Mouse (Mus musculus) heart, embryonic 10.5 days (tissue): ENCODE results near the gene Fkbp3. TPM values are rescaled to one million over a fixed set of nuclear protein-coding genes. Genes with fewer than 3 reads are reported as not detected.
"Not testable (repeated sequence)": the region's sequence is repeated elsewhere in the genome, so short reads cannot be mapped to it uniquely, and the experiment has no call there.

Source experiments
- DNase-seq: peaks from one replicate; pipeline ENCODE4 v3.0.0-alpha.2; 2017; ENCODE audit warnings: low spot score
- H3K27ac ChIP-seq: fragments of 300-500 bp; sonication (generic); 2 replicates; pipeline ENCODE4 v1.5.1; 2016; ENCODE audit warnings: mild to moderate bottlenecking
- H3K27me3 ChIP-seq: fragments of 300-500 bp; sonication (generic); 2 replicates; pipeline ENCODE4 v1.6.1; 2016; ENCODE audit warnings: mild to moderate bottlenecking; ENCODE audit not compliant: poor library complexity, insufficient read depth, severe bottlenecking
- H3K36me3 ChIP-seq: fragments of 300-500 bp; sonication (generic); 2 replicates; pipeline ENCODE4 v1.6.1; 2016; ENCODE audit warnings: mild to moderate bottlenecking, moderate library complexity
- H3K4me1 ChIP-seq: fragments of 300-500 bp; sonication (generic); 2 replicates; pipeline ENCODE4 v1.6.1; 2016; ENCODE audit warnings: mild to moderate bottlenecking
- H3K4me3 ChIP-seq: fragments of 300-500 bp; sonication (generic); 2 replicates; pipeline ENCODE4 v1.5.1; 2016; ENCODE audit warnings: mild to moderate bottlenecking, moderate library complexity
- H3K9me3 ChIP-seq: fragments of 300-500 bp; sonication (generic); 2 replicates; pipeline ENCODE4 v1.6.1; 2016; ENCODE audit warnings: mild to moderate bottlenecking, moderate library complexity
- WGBS: fragments of 180-500 bp; shearing (Covaris S2); methylation state at CpG from one replicate; pipeline ENCODE4 v1.1.7; 2016; 5-methylcytosine and 5-hydroxymethylcytosine counted together
- polyA plus RNA-seq: library from polyadenylated mRNA; unstranded; fragments of >200 nt; fragmentation: Nextera tagmentation; extraction: Ambion mirVana; gene quantifications from 2 replicates; pipeline ENCODE4 v1.2.1, GENCODE M21; 2016

The Fkbp3 gene
- 541 and 623 TPM in 2 replicates for polyA plus RNA-seq

DNA sequence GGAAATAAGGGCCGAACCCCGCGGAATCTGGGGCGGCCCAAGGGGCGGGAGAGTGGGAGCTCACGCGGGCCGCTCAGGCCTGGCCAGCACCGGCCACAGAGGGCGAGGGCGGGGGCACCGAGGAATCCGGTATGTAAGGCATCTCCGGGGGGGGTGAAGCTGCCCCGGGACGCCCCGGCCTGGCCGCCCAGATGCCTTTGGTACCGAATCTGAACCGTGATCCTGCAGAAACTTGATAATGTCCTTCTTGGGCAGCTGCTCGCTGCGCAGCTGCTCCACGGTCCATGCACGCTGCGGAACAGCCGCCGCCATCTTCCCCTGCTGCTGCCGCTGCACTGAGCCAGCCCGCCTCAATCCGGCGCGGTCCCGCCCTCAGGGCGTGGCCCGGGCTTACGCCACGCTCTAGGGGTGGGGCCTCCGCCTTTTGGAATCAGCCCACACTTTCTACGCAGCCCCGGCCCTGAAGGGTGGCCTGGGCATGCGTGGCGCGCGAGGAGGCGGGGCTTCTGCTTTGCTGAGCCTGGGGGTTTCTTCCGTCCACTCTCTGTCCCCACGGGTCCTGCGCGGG is at the start of gene Fkbp3:
Gene Fkbp3, minus strand, starts transcription at position 397 of the 568 bp plus-strand sequence.
- peak; percentile 98 for DNase-seq
- WGBS, result under 1% methylated on average over 49 of the region's 49 CpGs
- no peaks in the 10 kb centered on the region for H3K27me3 ChIP-seq

DNA sequence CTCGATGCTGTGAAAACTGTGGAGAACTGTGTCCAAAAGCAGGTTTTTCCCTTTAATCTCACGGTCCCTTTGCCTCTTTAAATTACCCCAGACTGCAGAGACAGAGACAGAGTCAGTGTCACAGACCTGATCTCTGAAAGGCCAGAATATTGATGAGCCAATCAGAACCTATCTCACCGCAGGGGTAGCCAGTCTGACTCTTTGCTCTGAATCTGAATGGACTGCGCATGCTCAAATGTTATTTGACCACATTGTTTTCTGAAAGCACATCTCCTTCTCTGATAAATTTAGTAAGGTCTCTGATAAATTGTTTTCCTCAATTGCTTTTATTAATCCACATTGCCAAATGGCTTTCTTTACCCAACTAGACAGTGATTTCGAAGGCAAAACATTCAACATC is 45.6 kb upstream of the Fkbp3 start:
- 89% methylated on average over 5 of the region's 5 CpGs for WGBS
- DNase-seq, result no peak
- no peaks in the 10 kb centered on the region for H3K9me3 ChIP-seq
- H3K4me3 ChIP-seq, result no peak overlapping the region
- H3K27ac ChIP-seq, result no peak overlapping the region
- no peaks in the 10 kb centered on the region for H3K27me3 ChIP-seq
- H3K36me3 ChIP-seq, result peaks cover 81% of the 10 kb centered on the region
- H3K4me1 ChIP-seq, result no peaks in the 10 kb centered on the region

More for the DNA sequence above, at the start of gene Fkbp3:
- Histone ChIP-seq H3K4me1 (peaks cover 20% of the 10 kb centered on the region), H3K9me3 (no peaks in the 10 kb centered on the region), H3K36me3 (peaks cover 20% of the 10 kb centered on the region), H3K27ac (peak within 1 kb of the TSS; percentile 99), H3K4me3 (peak within 1 kb of the TSS; percentile 90)

DNA sequence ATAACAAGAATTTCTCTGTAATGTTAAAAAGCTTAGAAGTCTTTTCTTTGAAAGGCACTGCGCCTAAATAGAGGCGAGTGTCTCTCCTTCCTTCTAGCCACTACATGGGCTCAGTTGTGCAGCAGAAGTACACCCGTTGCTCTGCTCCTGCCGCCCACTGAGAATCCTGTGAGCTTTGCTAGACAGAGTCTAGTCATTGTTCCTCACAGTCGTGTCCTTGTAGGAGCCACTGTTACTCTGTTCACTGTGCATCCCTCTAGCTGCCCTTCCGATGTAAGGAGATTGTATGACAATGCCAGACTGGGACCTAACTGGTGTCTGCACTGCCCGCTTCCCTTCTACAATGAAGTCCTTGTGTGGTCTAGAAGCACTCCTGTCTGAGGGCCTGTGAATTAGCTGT is 45.2 kb upstream of the Fkbp3 start:
- 90% methylated on average over 7 of the region's 7 CpGs for WGBS
- Histone ChIP-seq H3K36me3 (peaks cover 79% of the 10 kb centered on the region), H3K4me3 (no peak overlapping the region), H3K27ac (no peak overlapping the region), H3K27me3 (no peaks in the 10 kb centered on the region), H3K9me3 (no peaks in the 10 kb centered on the region), H3K4me1 (no peaks in the 10 kb centered on the region)
- no peak for DNase-seq

DNA sequence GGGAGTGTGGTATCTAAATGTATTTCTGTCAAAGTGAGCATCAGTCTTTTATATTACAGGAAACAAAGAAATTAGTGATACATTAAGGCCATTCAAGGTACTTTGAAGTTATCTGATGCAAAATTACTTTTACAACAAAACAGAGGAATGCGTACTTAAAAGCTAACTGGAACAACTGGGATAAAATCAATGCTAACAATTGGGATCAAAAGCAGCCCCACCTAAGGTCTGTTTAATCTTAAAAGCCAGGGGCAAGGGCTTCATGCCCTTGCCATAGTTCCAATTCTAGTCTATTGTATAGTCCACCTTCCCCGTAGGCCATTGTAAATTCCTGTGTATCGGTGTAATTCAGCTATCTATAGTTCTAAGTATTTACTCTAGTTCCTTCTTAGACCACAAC is 41.2 kb upstream of the Fkbp3 start:
- WGBS, result 88% methylated on average over 3 of the region's 3 CpGs
- not testable (repeated sequence) for DNase-seq, H3K27ac ChIP-seq, H3K4me1 ChIP-seq, H3K9me3 ChIP-seq, H3K27me3 ChIP-seq, H3K4me3 ChIP-seq
- H3K36me3 ChIP-seq, result peaks cover 73% of the 10 kb centered on the region

DNA sequence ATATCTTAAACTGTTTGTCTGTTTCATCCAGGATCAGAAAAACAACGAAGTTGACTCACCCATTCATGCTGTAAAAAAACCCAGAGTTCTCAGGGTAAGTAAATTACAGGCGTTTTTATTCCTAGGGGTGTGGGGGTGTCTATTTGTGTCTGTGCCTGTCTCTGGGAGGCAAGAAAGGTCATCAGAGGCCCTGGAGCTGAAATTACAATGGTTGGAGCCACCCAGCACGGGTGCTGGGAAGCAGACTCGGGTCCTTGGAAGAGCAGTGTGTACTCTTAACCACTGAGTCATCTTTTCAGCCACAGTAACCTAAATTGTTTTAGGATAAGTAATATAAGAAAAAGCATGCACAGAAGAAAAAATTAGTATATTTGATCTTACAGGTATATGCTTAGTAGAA is 40.1 kb upstream of the Fkbp3 start:
- Histone ChIP-seq H3K9me3 (no peaks in the 10 kb centered on the region), H3K36me3 (peaks cover 65% of the 10 kb centered on the region), H3K4me3 (no peak overlapping the region), H3K4me1 (no peaks in the 10 kb centered on the region), H3K27me3 (no peaks in the 10 kb centered on the region), H3K27ac (no peak overlapping the region)
- WGBS, result 79% methylated on average over 4 of the region's 4 CpGs
- DNase-seq, result no peak

DNA sequence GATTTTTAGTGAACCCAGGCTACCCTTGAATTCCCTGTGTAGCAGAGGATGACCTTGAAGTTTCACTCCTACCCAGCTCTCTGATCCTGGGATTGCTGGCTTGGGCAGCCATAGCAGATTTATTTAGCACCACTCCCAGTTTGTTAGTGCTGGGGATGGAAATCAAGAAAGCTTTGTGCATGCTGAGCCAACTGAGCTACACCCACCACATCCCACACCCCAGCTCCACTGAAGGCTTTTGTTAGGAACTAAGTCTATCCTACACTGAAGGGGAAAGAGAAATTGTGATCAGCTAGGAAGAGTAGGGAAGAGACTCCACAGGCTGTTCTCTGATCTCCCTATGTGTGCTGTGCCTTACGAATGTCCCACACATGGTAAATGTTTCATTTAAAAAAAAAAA is 39.0 kb upstream of the Fkbp3 start:
- no peaks in the 10 kb centered on the region for H3K4me1 ChIP-seq
- 86% methylated on average over 1 of the region's 1 CpGs for WGBS
- no peaks in the 10 kb centered on the region for H3K9me3 ChIP-seq
- no peak overlapping the region for H3K27ac ChIP-seq
- peaks cover 61% of the 10 kb centered on the region for H3K36me3 ChIP-seq
- H3K4me3 ChIP-seq, result no peak overlapping the region
- no peaks in the 10 kb centered on the region for H3K27me3 ChIP-seq
- no peak for DNase-seq

DNA sequence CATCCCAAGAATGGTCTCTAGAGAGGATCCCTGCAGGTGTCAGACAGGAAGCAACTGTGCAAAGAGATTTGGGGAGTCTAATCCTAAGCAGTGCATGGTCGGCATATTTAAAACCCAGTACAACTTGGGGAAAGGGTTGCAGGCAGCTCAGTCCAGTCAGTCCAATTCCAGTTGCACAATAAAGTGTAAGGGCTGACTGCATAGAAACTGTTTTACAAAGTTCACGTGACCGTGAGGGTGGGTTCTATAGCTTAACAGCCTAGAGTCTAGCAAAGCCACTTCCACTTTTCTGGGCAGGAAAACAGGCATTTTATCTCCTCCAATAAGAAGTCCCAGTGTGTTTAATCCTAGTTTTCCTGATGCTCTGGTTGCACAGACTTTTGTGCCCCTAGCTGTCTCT is 37.7 kb upstream of the Fkbp3 start:
- Histone ChIP-seq H3K27ac (no peak overlapping the region), H3K36me3 (peaks cover 60% of the 10 kb centered on the region), H3K4me3 (no peak overlapping the region), H3K27me3 (no peaks in the 10 kb centered on the region), H3K9me3 (no peaks in the 10 kb centered on the region), H3K4me1 (no peaks in the 10 kb centered on the region)
- WGBS, result 90% methylated on average over 3 of the region's 3 CpGs
- no peak for DNase-seq

DNA sequence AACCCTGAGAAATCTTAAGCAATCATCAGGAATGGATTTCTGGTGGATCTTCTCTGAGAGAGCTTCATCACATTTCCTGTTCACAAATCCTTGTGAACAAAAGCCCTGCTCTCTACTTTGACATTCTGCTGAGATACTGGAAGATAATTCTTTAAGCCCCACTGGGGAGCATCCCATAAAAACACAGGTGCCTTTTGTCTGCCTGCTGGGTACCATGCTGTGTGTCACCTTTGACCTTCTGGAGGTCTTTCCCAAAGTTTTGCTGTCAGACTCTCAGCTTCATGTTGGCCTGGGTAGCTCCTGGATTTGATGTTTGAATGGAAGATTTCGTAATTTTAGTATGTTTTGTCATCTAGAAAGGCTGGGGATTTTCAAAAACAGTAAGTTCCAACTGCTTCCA is 34.9 kb upstream of the Fkbp3 start:
- 89% methylated on average over 1 of the region's 1 CpGs for WGBS
- H3K4me1 ChIP-seq, result no peaks in the 10 kb centered on the region
- H3K9me3 ChIP-seq, result no peaks in the 10 kb centered on the region
- no peak overlapping the region for H3K4me3 ChIP-seq
- no peak overlapping the region for H3K27ac ChIP-seq
- H3K27me3 ChIP-seq, result no peaks in the 10 kb centered on the region
- peaks cover 59% of the 10 kb centered on the region for H3K36me3 ChIP-seq
- no peak for DNase-seq

DNA sequence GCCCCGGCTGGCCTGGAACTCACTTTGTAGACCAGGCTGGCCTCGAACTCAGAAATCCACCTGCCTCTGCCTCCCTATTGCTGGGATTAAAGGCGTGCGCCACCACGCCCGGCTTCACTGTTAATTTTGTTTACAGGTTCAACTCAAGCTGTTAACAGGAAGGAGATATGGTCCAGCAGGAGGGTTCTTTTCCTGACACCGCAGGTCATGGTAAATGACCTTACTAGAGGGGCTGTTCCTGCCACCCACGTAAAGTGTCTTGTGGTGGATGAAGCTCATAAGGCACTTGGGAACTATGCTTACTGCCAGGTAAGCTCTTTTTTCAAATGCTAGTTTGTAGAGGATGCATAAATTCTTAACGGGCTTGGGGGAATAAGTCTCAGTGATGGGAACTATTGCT is 3.1 kb upstream of the Fkbp3 start:
- H3K9me3 ChIP-seq, result no peaks in the 10 kb centered on the region
- 71% methylated on average over 9 of the region's 9 CpGs for WGBS
- no peak for DNase-seq
- no peak overlapping the region for H3K27ac ChIP-seq
- no peaks in the 10 kb centered on the region for H3K27me3 ChIP-seq
- peak overlapping the region; percentile 90 for H3K4me3 ChIP-seq
- peaks cover 20% of the 10 kb centered on the region for H3K4me1 ChIP-seq
- peaks cover 23% of the 10 kb centered on the region for H3K36me3 ChIP-seq

DNA sequence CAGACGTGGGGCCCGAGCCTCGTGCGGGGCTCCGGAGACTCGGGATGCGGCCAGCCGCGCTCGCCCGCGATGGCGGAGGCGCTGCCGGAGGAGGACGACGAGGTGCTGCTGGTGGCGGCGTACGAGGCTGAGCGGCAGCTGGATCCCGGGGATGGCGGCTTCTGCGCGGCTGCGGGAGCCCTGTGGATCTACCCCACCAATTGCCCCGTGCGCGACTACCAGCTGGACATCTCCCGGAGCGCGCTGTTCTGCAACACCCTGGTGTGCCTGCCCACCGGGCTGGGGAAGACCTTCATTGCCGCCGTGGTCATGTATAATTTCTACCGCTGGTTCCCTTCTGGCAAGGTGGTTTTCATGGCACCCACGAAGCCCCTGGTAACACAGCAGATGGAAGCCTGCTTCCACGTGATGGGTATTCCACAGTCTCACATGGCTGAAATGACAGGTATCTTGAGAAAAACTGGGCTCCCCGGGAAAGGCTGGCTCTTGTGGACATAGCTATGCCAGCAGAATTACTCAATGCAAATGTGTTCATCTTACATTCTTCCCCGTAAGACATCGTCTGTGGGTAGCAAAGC is 2.0 kb upstream of the Fkbp3 start:
- Histone ChIP-seq H3K4me3 (peak overlapping the region; percentile 90), H3K36me3 (peaks cover 21% of the 10 kb centered on the region), H3K27me3 (no peaks in the 10 kb centered on the region), H3K9me3 (no peaks in the 10 kb centered on the region), H3K4me1 (peaks cover 20% of the 10 kb centered on the region), H3K27ac (peak overlapping the region; percentile 99)
- peak; percentile 81 for DNase-seq
- under 1% methylated on average over 41 of the region's 41 CpGs for WGBS

DNA sequence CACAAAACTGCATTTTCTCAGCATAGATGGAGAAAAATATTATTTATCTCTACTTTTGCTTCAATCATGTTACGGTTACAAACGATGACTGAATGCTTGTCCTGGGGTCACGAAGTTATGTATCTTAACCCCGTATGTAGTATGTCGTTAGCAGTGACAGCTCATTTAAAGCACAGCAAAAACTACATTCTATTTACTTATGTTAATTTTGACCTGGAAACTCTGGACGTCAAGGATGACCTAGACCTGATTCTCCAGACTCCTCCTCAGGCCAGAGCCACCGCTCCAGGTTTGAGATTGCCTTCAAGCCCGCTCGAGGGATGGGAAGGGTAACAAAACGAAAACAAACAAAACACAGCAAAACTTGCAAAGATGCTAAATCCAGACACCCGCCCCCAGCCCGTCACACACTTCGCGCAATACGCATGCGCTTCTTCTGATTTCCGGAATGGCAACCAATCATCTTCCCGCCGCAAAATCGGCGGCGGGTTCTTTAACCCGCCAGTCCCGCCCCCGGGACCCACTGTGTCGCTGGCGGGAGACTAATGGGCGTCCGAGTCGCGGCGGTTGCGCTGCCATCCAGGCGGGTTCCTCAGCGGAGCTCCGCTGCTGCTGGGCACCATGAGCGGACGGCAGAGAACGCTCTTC is 1.4 kb upstream of the Fkbp3 start, which contains the start of gene Fancm:
Gene Fancm, plus strand, starts transcription at position 519 of the 648 bp plus-strand sequence.
- Histone ChIP-seq H3K4me1 (peaks cover 20% of the 10 kb centered on the region), H3K36me3 (peaks cover 15% of the 10 kb centered on the region), H3K9me3 (no peaks in the 10 kb centered on the region), H3K27ac (peak within 1 kb of the TSS; percentile 99), H3K4me3 (peak within 1 kb of the TSS; percentile 90), H3K27me3 (no peaks in the 10 kb centered on the region)
- WGBS, result 2% methylated on average over 39 of the region's 39 CpGs
- peak; percentile 95 for DNase-seq

DNA sequence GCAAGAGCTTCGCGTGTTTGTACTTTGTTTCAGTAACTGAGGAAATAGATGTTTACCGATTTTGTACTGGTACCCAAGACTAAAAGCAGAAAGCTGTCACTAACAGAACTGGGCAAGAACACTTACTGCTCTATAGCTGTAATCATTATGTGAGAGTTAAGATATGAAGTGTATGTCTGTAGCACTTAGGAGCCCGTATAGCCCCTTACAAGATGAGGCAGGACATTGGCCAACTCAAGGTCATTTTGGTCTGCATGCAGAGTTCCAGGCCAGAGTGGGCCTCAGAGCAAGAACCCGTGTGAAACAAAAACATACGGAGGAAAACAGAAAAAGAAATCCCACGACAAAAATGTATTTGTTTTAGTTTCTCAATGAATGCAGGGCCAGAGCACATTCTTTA is 844 bp upstream of the Fkbp3 start:
- H3K27ac ChIP-seq, result peak overlapping the region; percentile 99
- 44% methylated on average over 7 of the region's 7 CpGs for WGBS
- no peak for DNase-seq
- peaks cover 20% of the 10 kb centered on the region for H3K4me1 ChIP-seq
- peak overlapping the region; percentile 90 for H3K4me3 ChIP-seq
- no peaks in the 10 kb centered on the region for H3K9me3 ChIP-seq
- H3K36me3 ChIP-seq, result peaks cover 12% of the 10 kb centered on the region; the same call in 1 of the 2 replicates
- H3K27me3 ChIP-seq, result no peaks in the 10 kb centered on the region

DNA sequence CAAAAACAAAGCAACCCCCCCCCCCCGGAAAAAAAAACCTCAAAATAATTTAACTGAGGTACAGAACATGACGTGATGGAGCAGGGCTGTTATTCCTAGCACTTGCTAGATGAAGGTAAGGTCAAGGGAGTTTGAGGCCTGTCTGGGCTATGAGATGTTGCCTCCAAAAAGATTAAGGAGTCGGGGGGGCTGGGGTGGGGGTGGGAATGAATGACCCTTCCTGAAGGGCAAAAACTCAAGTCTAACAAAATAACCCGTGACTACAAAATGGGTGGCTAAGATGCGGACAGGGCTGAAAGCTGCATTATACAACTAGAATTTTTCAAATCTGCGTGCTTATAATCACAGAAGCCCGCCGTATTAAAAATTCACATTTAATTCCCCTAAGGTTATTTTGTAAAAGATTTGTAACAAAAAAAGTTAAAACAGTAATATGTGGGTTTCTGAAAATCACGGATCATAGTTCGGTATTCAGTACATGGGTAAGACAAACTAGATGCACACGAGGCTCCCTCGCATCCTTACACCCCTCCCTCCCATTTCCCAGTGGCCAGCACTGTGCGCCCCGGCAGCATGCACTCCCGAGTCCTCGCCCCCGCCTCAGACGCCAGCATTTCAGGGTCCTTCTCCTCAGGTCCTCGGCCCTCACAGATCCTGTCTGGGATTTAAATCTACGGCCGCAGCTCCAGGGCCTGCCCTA is 746 bp downstream of the Fkbp3 start:
- no peaks in the 10 kb centered on the region for H3K27me3 ChIP-seq
- H3K9me3 ChIP-seq, result no peaks in the 10 kb centered on the region
- WGBS, result 3% methylated on average over 21 of the region's 21 CpGs
- peak overlapping the region; percentile 99 for H3K27ac ChIP-seq
- no peak for DNase-seq
- peak overlapping the region; percentile 90 for H3K4me3 ChIP-seq
- peaks cover 20% of the 10 kb centered on the region for H3K4me1 ChIP-seq
- H3K36me3 ChIP-seq, result peaks cover 26% of the 10 kb centered on the region
